Mouse (Mus musculus): Measurements from ENCODE around the gene Nr6a1.

The Nr6a1 gene

GRCm38 (mm10) chr2:38937396-38937795 lies 9.9 kb upstream of the Nr6a1 start:
- no peak for DNase-seq (ENCODE audit: low read depth)

GRCm38 (mm10) chr2:38936721-38937378 lies 9.4 kb upstream of the Nr6a1 start:
- DNase-seq (ENCODE audit: low read depth) = no peak

DNA sequence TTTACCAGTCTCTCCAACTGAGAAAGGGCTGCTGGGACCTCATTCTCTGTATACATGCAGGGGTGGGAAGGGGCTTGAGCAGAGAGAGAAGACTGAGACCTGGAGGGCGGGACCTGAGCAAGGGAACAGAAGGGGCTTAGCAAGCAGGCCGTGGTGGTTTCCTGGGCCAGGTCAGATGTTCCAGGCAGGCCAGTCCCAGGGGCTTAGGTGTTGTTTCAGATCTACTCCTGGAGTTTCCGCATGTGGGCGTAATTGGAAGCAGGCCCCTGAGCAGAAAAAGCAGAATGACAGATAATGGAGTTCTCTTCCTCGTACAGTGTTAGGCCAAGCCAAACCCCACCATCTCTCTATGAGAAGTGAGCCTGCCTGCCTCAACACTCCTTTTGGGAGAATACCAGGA lies 7.4 kb upstream of the Nr6a1 start:
- no peak for DNase-seq (ENCODE audit: low read depth)

GRCm38 (mm10) chr2:38933931-38934330 lies 6.4 kb upstream of the Nr6a1 start:
- DNase-seq (ENCODE audit: low read depth) = no peak

DNA sequence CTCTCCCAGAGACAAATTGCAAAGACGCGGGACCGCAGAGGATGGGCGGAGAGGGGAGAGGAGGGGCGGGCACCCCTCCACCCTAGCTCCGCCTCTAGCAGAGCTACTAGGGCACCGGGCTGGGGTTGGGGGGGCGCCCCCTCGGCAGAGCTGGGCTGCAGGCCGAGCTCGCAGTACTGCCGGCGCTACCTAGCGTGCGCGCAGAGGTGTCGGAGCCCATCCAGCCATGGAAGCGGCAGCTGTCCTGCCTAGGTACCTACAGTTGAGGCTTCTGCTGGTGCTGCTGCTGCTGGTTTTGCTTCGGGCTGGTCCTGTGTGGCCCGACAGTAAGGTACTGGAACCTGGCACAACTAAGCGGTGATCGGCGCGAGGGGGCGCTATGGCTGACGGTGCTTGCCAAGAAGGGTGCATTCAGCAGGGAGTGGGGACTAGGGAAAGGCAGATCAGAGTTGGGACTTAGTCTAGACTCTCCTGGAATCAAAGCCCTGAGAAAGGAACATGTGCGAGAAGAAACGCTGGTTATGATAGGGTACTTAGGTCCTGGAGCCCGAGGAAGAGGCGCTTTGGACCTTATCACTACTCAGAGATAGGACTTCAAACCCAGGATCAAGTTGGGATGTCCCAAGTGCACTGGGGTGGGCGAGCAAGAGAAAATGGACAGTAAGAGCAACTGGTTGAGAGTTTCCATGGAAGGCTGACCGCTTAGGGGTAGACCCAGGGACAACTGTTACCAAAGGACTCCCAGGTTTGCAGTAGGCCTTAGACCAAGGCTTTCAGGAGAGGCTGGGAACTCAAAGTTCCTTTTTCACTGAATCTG lies 4.6 kb upstream of the Nr6a1 start, which contains the start of gene Olfml2a:
Olfml2a (plus strand) TSS at position 128 of the 817 bp plus-strand sequence.
- DNase-seq (ENCODE audit: low read depth) = no peak

GRCm38 (mm10) chr2:38930269-38930668 lies 2.8 kb upstream of the Nr6a1 start:
- no peak for DNase-seq (ENCODE audit: low read depth)

DNA sequence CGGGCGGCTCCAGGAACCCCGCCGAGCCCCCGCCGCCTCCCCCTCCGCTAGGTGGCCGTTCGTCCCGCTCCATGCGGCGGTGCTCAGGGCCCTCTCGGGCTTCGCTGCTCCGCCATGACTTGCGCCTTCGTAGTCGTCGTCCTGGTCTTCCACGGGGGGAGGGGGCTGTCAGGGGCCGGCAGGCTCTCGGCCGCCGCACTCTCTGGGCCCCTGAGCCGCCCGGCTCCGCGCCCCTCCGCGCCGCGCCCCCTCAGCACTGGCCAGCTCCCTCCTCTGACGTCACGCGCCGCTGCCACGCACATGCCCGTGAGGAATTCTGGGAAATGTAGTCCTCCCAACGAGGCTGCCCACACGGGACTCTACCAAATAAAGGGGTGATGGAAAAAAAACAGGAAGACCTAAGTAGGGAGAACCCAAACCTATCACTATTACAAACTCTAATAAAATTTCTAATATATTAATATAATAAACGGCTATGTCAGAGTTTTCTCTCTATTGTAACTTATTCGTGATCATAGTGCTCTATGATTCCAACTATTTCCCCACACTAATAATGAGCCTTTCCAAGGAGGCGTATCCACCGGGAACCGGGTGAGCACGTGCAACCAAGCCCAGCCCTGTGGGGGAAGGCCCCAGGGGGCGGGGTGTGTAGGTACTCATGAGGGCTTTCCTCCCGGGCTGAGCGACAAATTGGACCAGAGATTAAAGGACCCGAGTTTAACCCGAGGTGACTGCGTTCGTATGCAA lies 1.2 kb downstream of the Nr6a1 start:
- peak; percentile 92 for DNase-seq (ENCODE audit: low read depth)

DNA sequence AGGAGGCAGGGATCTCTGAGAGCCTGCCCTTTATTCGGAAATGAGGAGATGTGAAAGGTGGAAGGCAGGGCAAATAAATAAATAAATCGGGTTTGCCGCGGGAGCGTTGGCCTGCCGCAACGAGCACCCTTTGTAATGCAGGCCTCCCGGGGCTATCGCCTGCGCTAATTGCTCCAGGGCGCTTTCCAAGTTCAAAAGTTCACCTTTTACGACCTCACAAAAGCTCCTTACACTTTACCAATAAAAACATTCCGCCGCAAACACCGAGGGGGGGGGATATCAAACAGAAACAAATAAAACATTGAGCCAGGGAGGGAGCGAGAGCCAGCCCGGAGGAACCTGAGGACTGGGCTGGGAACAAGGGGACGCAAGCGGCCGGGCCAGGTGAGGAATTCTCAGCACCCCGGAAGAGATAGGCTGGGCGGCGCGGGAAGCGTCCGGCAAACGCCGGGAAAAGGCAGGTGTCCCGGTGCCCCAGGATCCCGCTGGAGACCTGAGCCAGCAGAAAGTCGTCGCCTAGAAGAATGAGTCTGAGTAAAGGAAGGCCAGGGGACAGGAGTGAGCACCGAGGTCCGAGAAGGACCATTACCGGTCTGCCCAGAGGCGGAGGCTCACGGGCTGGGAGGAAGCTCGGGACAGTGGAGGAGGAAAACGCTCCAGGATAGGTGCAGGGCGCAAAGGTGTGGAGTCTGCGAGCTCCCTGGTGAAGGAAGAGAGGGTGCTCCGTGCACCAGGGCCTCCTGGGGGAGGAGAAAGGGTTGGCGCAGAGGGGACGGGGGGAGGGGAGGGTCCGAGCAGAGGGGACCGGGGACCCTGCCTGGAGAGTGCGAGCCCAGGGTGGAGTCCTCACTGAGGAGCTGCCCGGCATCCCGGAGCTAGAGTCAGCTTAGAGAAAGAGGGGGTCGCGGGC lies 2.1 kb downstream of the Nr6a1 start:
- no peak for DNase-seq (ENCODE audit: low read depth)

DNA sequence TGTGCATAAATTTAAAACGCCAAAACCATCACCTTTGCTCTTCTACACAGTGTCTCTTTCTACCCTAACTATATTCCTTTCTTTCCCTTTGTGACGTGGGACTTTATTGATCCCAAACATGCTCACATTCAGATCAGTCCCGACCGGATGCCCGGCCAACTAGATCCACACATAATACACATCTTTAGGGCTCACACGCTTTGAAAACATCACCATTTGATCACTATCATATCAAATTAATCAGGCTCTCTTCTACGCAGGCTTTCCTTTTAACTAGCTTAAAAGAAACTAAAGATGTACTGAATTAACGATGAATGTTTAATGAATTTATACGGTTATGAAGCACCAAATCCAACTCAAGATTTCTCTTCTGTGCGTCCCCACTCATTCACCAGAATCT lies 2.9 kb downstream of the Nr6a1 start:
- no peak for DNase-seq (ENCODE audit: low read depth)

DNA sequence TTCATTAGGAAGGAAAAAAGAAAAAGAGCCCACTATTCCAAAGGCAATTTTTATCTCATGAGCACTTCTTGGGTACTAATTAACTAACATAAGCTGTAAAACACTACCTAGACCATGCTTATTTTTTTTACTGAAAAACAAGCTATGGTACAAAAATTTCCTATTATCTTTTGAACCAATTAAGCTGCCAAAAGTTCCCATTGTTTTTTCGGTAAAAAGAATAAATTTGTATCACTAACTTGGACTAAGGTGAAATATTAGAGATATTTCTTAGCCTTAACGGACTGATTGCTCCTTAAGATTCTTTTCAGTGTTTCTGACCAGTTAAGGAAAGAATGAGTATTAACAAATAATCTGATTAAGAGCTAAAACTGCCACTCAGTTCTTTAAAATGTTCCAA lies 3.6 kb downstream of the Nr6a1 start:
- no peak for DNase-seq (ENCODE audit: low read depth)

- DNase-seq (ENCODE audit: low read depth) = no peak
Observed at GRCm38 (mm10) chr2:38923471-38923870, 4.0 kb downstream of the Nr6a1 start.

- no peak for DNase-seq (ENCODE audit: low read depth)
Observed at GRCm38 (mm10) chr2:38921374-38921773, 6.1 kb downstream of the Nr6a1 start.

- DNase-seq (ENCODE audit: low read depth) = no peak
Observed at GRCm38 (mm10) chr2:38916947-38917691, 10.4 kb downstream of the Nr6a1 start.

DNA sequence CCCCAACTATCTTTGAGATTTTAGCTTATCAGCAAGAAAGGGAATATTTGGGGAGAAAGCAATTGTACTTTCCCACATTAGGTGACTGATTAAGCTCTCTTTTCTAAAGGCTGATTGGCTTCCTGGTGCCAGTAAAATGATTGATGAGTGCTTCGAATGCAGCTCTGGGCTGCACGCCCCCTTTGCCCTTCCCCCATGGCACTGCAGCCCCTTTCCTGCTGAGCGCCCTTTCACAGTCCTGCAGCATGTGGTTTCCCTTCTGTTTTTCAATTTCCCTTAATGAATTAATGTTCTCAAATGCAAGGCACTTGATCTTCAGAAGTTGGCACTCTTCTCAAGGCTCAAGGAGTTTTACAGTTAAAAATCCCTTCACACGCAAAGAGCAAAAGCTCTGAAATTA lies 12.5 kb downstream of the Nr6a1 start:
- no peak for DNase-seq (ENCODE audit: low read depth)

GRCm38 (mm10) chr2:38914517-38914916 lies 13.0 kb downstream of the Nr6a1 start:
- DNase-seq (ENCODE audit: low read depth) = no peak

DNA sequence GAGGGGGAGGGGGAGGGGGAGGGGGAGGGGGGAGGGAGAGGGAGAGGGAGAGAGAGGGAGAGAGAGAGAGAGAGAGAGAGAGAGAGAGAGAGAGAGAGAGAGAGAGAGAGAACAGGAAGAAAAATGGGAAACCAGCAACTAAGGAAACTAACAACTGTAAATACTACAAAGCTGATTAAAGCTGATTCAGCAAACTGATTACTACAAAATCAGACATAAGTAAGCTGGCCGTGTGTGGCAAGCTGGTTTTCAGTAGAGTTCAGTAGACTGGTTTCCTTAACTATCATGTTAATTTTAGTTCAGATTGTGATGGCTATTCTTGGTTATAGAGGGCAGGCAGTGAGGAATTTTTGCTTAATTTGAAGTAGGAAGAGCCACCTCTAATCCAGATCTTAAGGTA lies 18.9 kb downstream of the Nr6a1 start:
- no peak for DNase-seq (ENCODE audit: low read depth)

DNA sequence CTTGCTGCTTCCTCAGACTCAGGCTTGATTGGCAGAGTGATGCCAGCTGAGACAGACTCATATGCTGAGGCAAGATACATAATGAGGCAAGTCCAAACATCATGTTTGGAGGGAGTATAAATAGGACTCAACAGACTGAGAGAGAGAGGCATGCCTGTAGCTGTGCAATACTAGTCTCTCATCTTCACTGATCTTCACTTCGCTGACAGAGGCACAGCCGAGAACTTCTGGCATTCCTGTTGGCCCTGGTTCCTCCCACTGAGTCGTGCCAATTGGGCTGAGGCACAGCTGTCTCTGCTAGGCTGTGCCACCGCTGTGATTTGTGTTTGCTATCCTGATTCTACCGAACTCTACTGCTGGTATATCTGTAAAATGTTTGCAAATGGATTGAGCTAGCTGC lies 21.4 kb downstream of the Nr6a1 start:
- DNase-seq (ENCODE audit: low read depth) = no peak

- no peak for DNase-seq (ENCODE audit: low read depth)
Observed at GRCm38 (mm10) chr2:38904290-38904689, 23.2 kb downstream of the Nr6a1 start.

GRCm38 (mm10) chr2:38902866-38903265 lies 24.6 kb downstream of the Nr6a1 start:
- DNase-seq (ENCODE audit: low read depth) = no peak

GRCm38 (mm10) chr2:38880907-38881672 lies 46.4 kb downstream of the Nr6a1 start:
- DNase-seq (ENCODE audit: low read depth) = no peak

All from c-Kit-positive CD71-positive TER-119-negative erythroid progenitor cells, embryonic 14.5 days (primary cell).